Mouse (Mus musculus) erythroid progenitor cell, adult 5-6 weeks (primary cell): ENCODE measurements around the gene Synrg. TPM values are rescaled to one million over a fixed set of nuclear protein-coding genes. Genes with fewer than 3 reads are reported as not detected.

Experiments
- ATAC-seq: replicated peaks from 2 replicates; pipeline ENCODE4 v1.8.0; 2016; ENCODE audit warnings: moderate number of reproducible peaks, mild to moderate bottlenecking, moderate TSS enrichment, inconsistent platforms; ENCODE audit not compliant: poor library complexity, low FRiP score, severe bottlenecking
- total RNA-seq, 2 experiments: library from RNA; stranded (forward) in 1 of 2; stranded (reverse) in 1 of 2; fragments of 150-400 nt in 1 of 2; fragments of 186-747, 209-891 nt in 1 of 2; gene quantifications; 2 replicates each; pipeline versions ENCODE4 v1.2.3 to v1.2.4; 2015 to 2017; ENCODE audit warnings: low replicate concordance in 2 of 2

Synrg gene
- total RNA-seq, 2 experiments from 2014 or later: 17.6 to 21.9 TPM

GRCm38 (mm10) chr11:83977810-83978209, 13.6 kb downstream of the Synrg start:
- ATAC-seq: no peak

- no peak for ATAC-seq
Measured at GRCm38 (mm10) chr11:83979992-83980391, 15.8 kb downstream of the Synrg start.

GRCm38 (mm10) chr11:83981338-83981737, 17.1 kb downstream of the Synrg start:
- no peak for ATAC-seq

DNA sequence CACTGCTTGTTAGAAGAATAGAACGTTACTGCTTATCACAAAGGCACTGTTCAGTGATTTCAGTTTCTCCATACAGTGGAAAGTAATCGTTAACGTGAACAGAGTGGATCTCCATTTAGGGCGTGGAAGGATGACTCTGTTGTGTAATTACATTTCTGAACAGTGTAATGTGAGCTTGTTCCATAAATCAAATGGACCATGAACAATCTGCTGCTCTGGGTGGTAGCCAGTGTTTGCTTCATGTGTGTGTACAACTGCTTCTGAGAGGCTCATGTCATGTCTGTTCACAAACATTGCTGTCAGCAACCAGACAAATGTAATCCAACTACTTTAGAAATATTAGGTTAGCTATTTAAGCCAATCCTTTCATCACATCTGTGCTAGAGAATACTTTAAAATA, 27.5 kb downstream of the Synrg start:
- no peak for ATAC-seq

GRCm38 (mm10) chr11:83993428-83993827, 29.2 kb downstream of the Synrg start:
- no peak for ATAC-seq

DNA sequence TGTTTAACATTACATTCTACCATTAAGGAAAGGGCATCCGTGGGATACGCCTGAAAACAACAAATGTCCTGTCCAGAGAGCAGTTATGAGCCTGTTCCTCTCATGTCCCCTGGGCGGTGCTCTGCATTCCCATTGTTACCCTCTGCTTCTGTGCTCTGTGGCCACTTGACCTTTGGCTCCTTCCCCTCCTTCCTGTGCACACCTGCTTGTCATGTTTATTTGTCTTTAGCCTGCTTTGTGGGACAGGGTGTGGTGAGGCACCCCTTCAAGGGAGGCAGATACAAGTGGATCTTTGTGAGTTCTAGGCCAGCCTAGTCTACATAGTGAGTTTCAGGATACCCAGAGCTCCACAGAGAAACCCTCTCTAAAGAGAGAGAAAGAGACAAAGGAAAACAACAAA, 30.3 kb downstream of the Synrg start:
- ATAC-seq: no peak

- ATAC-seq: no peak
Measured at GRCm38 (mm10) chr11:83995535-83995950, 31.3 kb downstream of the Synrg start.

GRCm38 (mm10) chr11:83997171-83997868, 33.1 kb downstream of the Synrg start:
- no peak for ATAC-seq

DNA sequence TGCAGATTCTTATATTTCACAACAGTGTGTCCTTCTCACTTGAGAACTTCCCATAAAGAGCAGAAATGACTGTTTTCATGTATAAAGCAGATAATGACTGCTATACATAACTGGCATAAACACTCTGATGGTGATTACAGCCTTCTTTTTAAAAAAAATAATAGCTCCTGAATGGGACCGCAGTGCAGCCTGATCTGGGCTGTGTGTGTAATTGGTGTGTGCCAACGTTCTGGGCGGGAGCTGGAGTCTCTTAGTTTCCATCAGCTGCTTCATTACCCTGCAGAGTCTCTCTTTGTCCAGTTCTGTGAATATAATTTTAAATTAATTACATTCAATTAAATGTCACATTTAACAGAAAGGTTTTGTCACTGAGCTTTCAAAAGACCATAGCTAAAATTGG, 34.8 kb downstream of the Synrg start:
- ATAC-seq: no peak

DNA sequence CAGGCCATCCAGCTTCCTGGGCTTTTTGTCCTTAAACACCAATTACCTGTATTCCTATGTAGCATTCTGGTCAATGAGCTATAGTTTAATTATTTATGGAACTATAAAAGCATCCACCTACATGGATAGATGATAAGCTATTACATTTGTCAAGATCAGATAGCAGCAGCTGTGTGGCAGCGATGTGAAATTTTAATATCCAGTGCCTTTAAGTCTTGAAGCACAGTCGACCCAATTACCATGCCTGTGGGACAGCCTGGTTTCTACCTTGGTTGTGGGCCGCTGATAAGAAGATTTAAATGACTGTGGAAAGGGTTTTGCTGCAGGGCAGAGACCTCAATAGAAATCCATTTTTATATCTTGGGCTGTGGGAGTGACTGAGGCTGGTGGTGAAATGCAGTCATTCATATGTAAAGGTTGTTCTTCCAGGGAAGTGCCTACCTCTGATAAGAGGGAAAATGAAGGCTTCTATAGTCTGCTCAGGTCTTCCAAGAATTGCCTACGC, 35.2 kb downstream of the Synrg start:
- no peak for ATAC-seq

- ATAC-seq: no peak
Measured at GRCm38 (mm10) chr11:84001257-84001656, 37.0 kb downstream of the Synrg start.

GRCm38 (mm10) chr11:84003986-84004385, 39.8 kb downstream of the Synrg start:
- no peak for ATAC-seq

DNA sequence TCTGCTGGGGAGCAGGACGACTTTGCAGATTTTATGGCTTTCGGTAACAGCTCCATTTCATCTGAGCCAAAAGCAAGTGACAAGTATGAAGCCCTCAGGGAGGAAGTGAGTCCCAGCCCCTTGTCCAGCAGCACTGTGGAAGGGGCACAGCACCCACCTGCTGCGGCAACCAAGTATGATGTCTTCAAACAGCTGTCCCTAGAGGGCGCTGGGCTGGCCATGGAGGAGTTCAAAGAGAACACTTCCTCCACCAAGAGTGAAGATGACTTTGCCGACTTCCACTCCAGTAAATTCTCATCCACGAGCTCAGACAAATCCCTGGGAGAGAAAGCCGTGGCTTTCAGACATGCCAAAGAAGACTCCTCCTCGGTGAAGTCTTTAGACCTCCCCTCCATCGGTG, 44.8 kb downstream of the Synrg start:
- ATAC-seq: no peak

GRCm38 (mm10) chr11:84010411-84010810, 46.2 kb downstream of the Synrg start:
- ATAC-seq: no peak

GRCm38 (mm10) chr11:84011050-84011449, 46.8 kb downstream of the Synrg start:
- ATAC-seq: no peak

DNA sequence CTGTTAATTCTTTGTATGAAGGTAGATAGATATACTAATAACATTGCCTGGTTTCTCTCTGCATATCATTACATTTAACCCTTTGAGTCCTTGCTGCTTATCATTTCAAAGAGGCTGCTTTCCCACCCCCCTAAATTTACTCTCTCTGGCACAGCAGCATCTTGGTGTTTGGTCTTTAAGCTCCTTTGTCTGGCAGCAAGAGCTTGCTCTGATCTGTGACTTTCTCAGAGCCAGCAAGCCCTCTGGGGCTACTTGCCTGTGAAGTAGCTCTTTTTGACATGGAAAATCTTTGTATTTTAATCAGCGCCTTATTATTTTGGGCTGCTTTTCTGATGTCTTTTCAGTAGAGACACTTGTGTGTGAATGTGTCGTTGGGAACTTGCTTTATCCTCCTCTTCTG, 47.3 kb downstream of the Synrg start:
- no peak for ATAC-seq

DNA sequence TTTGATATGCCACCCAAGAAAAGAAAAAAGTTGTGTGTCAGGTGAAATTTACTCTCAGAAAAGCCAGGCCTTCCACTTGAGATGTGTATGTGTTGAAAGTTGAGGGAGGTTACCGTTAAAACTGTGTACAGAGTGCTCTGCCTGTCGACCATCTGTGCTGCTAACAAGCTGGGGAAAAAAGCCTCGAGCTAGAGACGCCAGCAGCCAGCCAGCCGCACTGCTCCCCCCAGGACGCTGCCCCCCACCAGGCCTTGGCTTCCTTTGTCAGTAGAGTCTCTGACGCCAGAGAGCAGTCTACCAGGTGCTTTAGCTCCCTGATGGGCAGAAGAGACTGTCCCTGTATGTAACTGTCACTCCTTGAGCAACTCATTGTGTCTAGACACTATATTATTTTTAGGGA, 48.9 kb downstream of the Synrg start:
- no peak for ATAC-seq

DNA sequence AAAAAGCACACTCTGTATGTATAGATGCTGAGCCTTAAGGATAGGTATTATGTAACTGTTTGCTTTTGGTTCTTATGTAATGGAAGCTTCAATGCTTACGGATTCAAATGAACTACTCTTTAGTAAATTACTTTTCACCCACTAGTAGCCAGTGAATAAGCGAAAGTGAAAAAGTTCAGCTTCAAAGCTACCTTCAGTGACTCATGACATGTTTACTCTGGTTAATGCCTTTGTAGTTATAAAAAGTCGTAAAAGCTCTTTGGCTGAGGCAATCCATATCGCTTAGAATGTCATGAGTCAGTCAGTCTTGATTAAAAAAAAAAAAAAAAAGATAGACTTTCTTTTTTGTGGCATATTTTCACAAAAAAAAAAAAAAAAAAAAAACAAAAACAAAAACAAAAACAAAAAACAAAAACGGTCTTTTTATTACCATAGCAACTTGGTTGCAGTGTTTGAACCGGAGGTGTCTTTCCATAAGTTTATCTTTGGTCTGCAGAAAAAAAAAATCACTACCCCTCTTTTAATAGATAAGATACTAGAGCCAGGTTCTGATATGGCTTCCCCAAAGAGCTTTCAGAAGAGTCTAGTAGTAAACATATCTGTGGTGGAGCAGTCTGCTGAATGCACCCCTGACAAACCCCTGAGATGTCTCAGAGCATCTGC, 52.0 kb downstream of the Synrg start:
- no peak for ATAC-seq

- ATAC-seq: no peak
Measured at GRCm38 (mm10) chr11:84016810-84017508, 52.7 kb downstream of the Synrg start.

DNA sequence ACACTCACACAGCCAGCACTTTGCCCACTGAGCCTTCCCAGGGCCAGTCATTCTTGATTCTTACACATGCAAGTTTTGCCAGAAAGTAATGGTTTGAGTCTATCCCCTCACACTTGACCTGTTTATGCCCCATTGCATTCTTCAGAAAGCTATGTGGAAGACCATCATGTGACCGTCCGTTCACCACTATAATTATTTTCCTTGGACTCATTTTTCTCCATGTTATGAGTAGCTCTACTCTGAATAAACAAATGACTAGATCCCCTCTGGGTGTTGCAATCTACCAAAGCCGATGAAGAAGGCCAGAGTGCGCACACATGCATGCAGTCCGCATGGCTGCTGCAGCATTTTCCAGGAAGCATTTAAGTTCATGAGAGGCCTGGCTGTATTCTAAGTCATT, 63.0 kb downstream of the Synrg start:
- ATAC-seq: no peak
